Mouse (Mus musculus) megakaryocyte, adult 5-6 weeks (primary cell): ENCODE measurements at regions not wholly inside any gene's neighbourhood (a gene's known extent, or its start where the extent isn't known, plus 50 kb on each side); places are given as distances from the start of the nearest gene placed in this dataset.
"Not testable (repeated sequence)": the region's sequence is repeated elsewhere in the genome, so short reads cannot be mapped to it uniquely, and the experiment has no call there.

Experiments
- ATAC-seq: 2 replicates; pipeline ENCODE4 v1.8.0; 2016; ENCODE audit warnings: mild to moderate bottlenecking, inconsistent platforms; ENCODE audit not compliant: poor library complexity, severe bottlenecking

- no peak for ATAC-seq
These were observed 396.3 kb upstream of the Id2 start for GRCm38 (mm10) chr12:25493233-25493632.

GRCm38 (mm10) chr12:25492483-25493190 lies 395.7 kb upstream of the Id2 start:
- peak; percentile 100 for ATAC-seq

- no peak for ATAC-seq
These were observed 378.3 kb upstream of the Id2 start for GRCm38 (mm10) chr12:25475180-25475758.

DNA sequence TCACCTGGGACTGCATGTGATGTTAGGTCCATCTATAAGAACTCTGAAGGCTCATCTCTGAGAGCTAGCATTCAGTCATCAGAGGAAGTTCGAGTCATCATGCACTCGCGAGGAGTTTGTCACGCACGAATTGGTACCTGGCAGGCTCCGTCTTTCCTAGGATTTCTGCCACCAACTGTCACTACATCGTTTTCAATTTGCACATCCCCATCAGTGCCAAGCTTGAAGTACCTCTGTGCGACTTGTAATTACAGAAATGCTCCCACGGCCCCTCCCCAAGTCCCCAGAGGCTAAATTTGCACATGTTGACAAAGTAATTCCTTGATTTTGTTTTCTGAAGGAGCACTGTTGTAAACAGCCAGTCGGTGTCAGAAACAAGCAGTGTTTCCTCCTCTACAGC lies 372.2 kb upstream of the Id2 start:
- ATAC-seq, result no peak

DNA sequence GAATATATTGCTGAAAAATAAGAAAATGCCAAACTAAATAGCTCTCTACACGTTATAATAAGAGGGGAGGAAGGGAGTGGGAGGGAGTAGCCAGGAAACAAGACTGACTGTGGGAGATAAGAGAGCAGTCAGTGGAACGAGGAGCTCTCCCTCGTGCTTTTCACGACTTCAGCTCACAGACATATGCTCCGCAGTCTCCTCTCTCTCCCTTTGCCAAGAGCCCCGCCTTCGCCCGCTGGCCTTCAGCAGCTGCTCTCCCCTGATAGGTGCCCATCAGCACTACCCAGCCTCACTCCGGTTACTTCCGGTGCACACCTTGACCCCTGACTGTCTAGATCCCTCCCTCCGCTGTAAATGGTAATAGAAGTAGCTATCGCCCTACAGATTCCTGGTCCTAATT lies 370.8 kb upstream of the Id2 start:
- ATAC-seq, result no peak

DNA sequence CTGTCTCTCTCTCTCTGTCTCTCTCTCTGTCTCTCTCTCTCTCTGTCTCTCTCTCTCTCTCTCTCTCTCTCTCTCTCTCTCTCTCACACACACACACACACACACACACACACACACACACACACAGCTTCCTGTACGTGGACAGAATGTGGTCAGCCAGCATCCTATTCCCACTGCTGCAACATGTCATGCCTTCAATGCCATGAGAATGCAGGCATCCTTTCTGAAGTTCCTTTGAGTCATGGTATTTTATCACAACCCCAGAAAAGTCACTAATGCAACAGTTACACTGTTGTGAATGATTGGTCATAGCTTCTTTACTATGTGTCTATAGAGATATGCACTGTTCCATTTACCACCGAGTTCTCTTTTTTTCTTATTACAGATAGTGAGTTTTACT lies 365.8 kb upstream of the Id2 start:
- ATAC-seq, result not testable (repeated sequence)

DNA sequence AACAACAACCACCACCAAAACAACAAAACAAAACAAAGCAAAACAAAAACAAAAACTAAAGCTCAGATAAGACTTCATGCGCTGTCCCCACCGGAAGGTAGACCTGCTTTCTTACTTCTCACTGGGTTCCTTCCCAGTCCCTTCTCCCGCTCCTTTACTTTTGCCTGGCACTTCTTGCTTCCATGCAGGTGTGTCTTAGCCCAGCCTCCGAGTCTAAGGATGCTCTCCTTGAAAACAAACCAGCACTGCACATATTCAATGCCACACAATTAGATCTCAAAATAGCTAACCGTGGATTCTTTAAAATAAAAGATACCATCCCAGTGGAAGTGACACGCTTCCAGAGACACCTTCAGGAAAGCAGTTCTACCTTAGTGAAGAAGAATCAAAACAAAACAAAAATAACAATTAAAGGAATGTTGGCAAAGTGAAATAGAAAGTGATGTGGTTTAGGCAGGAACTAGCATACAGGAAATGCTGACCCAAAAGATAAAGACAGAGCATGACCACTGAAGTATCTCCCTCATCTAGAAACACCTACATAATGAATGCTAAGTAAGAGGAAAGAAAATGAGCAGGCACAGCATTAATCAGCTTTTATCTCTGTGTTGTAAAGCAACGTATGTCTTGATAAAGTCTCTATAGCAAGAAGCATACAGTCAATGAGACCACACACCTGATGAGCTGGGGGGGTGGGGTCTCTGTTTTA lies 358.5 kb upstream of the Id2 start:
- peak; percentile 60 for ATAC-seq

DNA sequence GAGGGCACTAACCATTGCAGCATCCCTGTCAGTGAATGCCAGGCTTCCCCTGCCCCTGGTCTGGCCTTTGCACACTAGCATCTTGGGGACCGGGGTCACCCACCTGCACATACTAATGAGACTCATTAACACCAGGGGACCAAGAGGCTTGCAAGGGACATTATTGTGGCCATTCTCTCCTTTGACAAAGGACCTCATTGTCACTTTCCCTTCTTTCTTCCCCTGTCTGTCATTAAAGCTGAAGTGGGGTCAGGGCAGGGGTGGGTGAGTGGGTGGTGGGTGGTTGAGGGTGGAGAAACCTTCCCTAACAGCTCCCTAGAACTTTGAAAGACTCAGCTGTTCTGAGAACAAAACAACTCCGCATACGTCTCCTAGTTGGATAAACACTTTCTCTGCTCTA lies 356.4 kb upstream of the Id2 start:
- no peak for ATAC-seq

- no peak for ATAC-seq
These were observed 354.2 kb upstream of the Id2 start for GRCm38 (mm10) chr12:25451156-25451555.

DNA sequence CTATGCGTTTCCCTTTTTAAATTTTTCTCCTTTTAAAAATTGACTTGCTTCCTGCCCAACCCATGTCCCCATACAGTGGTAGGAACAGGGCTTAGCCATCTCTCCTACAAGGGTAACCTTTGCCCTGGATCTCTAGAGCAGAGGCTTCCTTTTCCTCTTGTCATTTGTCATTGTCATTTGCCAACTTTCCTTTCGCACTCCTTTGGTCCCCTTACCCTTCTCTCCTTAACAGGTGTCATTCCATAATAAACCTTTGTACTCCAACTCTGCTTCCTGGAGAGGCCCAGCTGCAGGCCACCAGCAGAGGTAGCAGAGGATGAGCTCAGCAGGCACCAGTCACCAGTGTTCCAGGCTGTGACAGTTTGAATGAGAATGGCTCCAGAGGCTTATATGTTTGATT lies 347.4 kb upstream of the Id2 start:
- no peak for ATAC-seq

DNA sequence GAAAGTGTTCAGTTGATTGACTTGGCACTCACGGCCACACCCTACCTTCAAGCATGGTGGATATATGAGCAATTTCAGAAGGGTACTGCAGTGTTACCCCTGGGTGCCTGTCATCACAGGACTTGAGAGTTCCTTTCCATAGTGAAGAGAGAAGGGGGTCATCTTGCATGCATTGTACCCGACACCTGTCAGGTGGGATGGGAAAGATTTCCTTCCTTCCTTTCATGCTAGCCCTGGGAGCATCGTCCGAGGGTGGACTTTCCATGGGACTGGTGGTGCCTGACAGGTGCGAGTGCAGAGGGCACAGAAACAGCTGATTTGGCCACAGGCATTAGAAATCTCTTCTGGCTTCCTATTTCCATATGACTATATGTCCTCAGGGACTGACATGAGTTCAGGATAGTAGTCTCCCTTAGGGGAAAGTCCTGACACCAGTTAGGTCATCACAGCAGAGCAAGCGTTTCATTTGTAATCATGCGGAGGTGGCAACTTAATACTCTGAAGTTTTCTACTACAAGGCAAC lies 342.1 kb upstream of the Id2 start:
- ATAC-seq, result no peak

DNA sequence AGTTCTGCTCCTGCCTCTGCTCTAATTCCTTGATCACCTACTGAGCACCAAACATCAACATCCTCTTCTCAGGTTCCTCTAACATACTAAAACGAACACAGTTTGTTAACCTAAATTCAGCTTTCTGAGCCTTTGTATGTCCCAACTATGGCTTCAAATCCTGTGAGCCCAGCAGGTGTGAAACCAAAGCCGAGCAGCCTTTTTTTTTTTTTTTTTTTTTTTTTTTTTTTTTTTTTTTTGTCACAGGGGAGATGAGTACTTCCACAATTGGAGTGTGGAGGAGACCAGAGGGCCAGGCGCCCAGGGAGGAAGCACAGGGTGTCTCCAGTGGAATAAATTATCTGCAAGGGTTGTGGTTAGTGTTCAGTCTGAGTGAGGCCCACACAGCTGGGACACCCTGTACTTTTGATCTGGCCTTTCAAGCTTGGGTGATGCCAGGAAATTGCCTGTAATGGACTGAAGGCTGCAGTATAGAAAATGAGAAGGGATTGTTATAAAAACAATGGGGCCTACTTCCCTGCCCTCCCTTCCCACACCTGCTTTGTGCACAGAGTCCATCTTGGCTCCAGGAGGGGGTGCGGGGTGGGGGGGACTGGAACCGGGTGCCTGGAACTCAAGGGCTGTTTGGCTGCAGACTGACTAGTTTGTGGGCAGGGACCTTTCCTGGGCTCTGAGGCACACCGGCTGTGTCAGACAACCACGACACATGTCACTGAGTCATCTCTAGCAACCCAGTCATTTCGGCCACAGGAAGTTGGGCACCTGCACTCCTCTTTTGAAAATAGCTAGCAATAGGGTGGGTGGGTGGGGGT lies 341.5 kb upstream of the Id2 start:
- peak; percentile 78 for ATAC-seq

DNA sequence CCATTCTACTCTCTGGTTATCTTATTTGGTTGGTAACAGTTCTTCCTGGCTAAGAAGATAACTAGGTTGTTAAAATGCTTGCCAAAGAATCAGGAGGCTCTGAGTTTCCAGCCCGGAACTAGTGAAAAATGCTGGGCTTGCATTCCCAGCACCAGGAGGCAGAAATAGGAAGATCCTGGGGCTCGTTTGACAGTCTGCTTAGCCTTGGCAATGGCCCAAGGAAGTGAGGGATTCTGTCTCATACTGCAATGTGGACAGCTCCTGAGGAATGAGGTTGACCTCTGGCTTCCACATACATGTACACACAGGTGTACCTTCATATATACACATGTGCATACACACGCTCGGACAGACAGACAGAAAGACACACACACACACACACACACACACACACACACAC lies 340.6 kb upstream of the Id2 start:
- no peak for ATAC-seq

GRCm38 (mm10) chr12:25436220-25436911 lies 339.4 kb upstream of the Id2 start:
- ATAC-seq, result no peak

- no peak for ATAC-seq
These were observed 335.9 kb upstream of the Id2 start for GRCm38 (mm10) chr12:25432796-25433195.

GRCm38 (mm10) chr12:25430911-25431310 lies 334.0 kb upstream of the Id2 start:
- ATAC-seq, result peak; percentile 86

GRCm38 (mm10) chr12:25427911-25428642 lies 331.1 kb upstream of the Id2 start:
- no peak for ATAC-seq

GRCm38 (mm10) chr12:25417336-25417735 lies 320.4 kb upstream of the Id2 start:
- no peak for ATAC-seq

DNA sequence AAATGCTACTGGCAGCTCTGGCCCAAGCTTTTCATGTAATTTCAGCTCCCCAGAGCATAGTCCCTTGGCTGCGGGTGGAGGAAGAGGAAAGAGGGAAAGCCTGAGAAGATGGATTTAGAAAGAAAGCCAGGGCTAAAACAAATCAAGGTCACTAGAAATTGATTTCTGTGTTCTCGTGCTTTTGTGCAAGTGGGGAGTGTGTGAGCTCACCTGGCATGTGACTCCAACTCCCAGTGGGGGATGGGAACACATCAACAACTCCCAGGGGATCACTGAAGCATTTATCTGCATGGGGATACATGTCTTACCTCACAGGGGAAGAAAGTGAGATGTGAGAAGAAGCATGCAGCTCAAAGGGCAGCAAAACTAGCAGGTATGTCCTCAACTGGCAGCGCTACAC lies 319.6 kb upstream of the Id2 start:
- no peak for ATAC-seq

- ATAC-seq, result no peak
These were observed 318.7 kb upstream of the Id2 start for GRCm38 (mm10) chr12:25415641-25416040.
